Mouse (Mus musculus) small intestine, adult 2 months (tissue): Measurements from ENCODE around the gene Mettl11b.

Experiments used
- CTCF ChIP-seq: fragments of 200-500 bp; IDR thresholded peaks from 2 replicates; pipeline ENCODE4 v1.5.1; 2012; ENCODE audit warnings: low read depth, mild to moderate bottlenecking, control low read depth, inconsistent platforms, low read length, moderate library complexity, mixed read lengths; ENCODE audit not compliant: insufficient replicate concordance, insufficient read length; ENCODE audit errors: extremely low read depth
- POLR2A ChIP-seq: fragments of 200-500 bp; IDR thresholded peaks from 2 replicates; pipeline ENCODE4 v1.6.1; 2012; ENCODE audit warnings: low read depth, mild to moderate bottlenecking, control low read depth, inconsistent platforms, low read length, moderate library complexity

GRCm38 (mm10) chr1:163723913-163724312, 1.1 kb downstream of the Mettl11b start:
- TF ChIP-seq CTCF (no peak), POLR2A (no peak)
